Mouse (Mus musculus): ENCODE data around the gene Ccser2. TPM values are rescaled to one million over a fixed set of nuclear protein-coding genes. Genes with fewer than 3 reads are reported as not detected.

Ccser2 gene
- polyA plus RNA-seq, 1 experiment from 2014 or later: 43.3 TPM

DNA sequence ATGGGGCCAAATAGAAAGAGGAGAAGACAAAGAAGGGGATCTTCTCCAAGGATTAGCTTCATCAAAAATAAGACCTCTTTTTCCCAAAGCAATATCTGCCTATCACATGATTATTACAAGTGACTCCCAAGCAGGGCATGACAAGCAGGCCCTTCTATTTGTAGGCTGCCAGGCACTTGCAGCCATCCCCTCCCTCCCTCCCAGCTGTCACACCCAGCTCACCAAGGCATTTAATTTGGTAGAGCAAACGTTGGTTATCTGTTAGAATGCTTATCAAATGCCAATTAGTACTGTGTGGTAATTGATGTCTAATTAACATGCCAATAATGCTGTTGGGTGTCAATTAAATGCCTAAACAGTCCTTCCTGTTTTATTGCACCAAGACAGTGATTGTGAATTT is 119.7 kb downstream of the Ccser2 start:
- Histone ChIP-seq H3K4me2 (ENCODE audit: low read length) (no peak overlapping the region), H3K27ac (no peak overlapping the region), H3K4me3 (replicated peaks; ENCODE audit: low read depth, low read length) (no peak overlapping the region), H3K9me3 (replicated peaks; ENCODE audit: low read length) (no peaks in the 10 kb centered on the region), H3K9ac (ENCODE audit: low read depth, low read length) (no peak overlapping the region), H3K27me3 (ENCODE audit: insufficient read depth, low read length) (no peaks in the 10 kb centered on the region), H3K4me1 (replicated peaks; ENCODE audit: insufficient read depth, low read length) (no peaks in the 10 kb centered on the region), H3K36me3 (ENCODE audit: insufficient read depth, low read length) (no peaks in the 10 kb centered on the region)
- no peak for TF ChIP-seq CTCF (IDR thresholded peaks at IDR 0.05; ENCODE audit: low read depth)
- ATAC-seq (replicated peaks; ENCODE audit: low FRiP score, low read depth): no peak
- no peak for DNase-seq (ENCODE audit: low spot score)
- 12% methylated on average over 1 of the region's 1 CpGs for WGBS

Other genes starting within 250 kb of the Ccser2 start
- gene Rgr, start 80.2 kb upstream of the Ccser2 start, polyA plus RNA-seq (2015; fragmentation: Nextera tagmentation; extraction: Ambion mirVana): not detected in 2 replicates
- not detected in 2 replicates for gene Lrit1, start 86.1 kb upstream of the Ccser2 start, polyA plus RNA-seq (2015; fragmentation: Nextera tagmentation; extraction: Ambion mirVana)
- not detected in 2 replicates for gene Lrit2, start 99.2 kb upstream of the Ccser2 start, polyA plus RNA-seq (2015; fragmentation: Nextera tagmentation; extraction: Ambion mirVana)
- 1.6 and 1.7 TPM in 2 replicates for gene Cdhr1, start 129.6 kb upstream of the Ccser2 start, polyA plus RNA-seq (2015; fragmentation: Nextera tagmentation; extraction: Ambion mirVana)
- 0.17 and 0.26 TPM in 2 replicates for gene 2610528A11Rik, start 145.2 kb upstream of the Ccser2 start, polyA plus RNA-seq (2015; fragmentation: Nextera tagmentation; extraction: Ambion mirVana)
- 267 and 296 TPM in 2 replicates for gene Ghitm, start 166.5 kb upstream of the Ccser2 start, polyA plus RNA-seq (2015; fragmentation: Nextera tagmentation; extraction: Ambion mirVana)

All from kidney, postnatal 0 days (tissue).